Mouse (Mus musculus) kidney, embryonic 16.5 days (tissue): ENCODE data around the gene Wscd2. TPM values are rescaled to one million over a fixed set of nuclear protein-coding genes. Genes with fewer than 3 reads are reported as not detected.
A peak's percentile ranks its signal among the peaks of the same experiment; 100 is the strongest.

ENCODE experiments used
- ATAC-seq: fragments of 200-750 bp; cut with Nextera tagmentation; 2 replicates; pipeline ENCODE4 v1.8.0; 2017; ENCODE audit warnings: moderate TSS enrichment; ENCODE audit not compliant: low FRiP score, low TSS enrichment
- H3K27ac ChIP-seq: fragments of 300-500 bp; sonication (generic); 2 replicates; pipeline ENCODE4 v1.5.1; 2014; ENCODE audit warnings: low read length
- H3K27me3 ChIP-seq: fragments of 300-500 bp; sonication (generic); 2 replicates; pipeline ENCODE4 v1.6.1; 2014; ENCODE audit warnings: low read length, control low read depth, mixed read lengths; ENCODE audit not compliant: insufficient read depth
- H3K36me3 ChIP-seq: fragments of 300-500 bp; sonication (generic); 2 replicates; pipeline ENCODE4 v1.6.1; 2014; ENCODE audit warnings: low read length, control low read depth, mixed read lengths; ENCODE audit not compliant: insufficient read depth
- H3K4me1 ChIP-seq: fragments of 300-500 bp; sonication (generic); 2 replicates; pipeline ENCODE4 v1.6.1; 2014; ENCODE audit warnings: low read length, control low read depth, mixed read lengths; ENCODE audit not compliant: insufficient read depth
- H3K4me2 ChIP-seq: fragments of 300-500 bp; sonication (generic); replicated peaks from 2 replicates; pipeline ENCODE4 v1.6.1; 2014; ENCODE audit warnings: low read depth, low read length
- H3K4me3 ChIP-seq: fragments of 300-500 bp; sonication (generic); 2 replicates; pipeline ENCODE4 v1.5.1; 2014; ENCODE audit warnings: mild to moderate bottlenecking, low read length
- H3K9ac ChIP-seq: fragments of 300-500 bp; sonication (generic); replicated peaks from 2 replicates; pipeline ENCODE4 v1.6.1; 2014; ENCODE audit warnings: low read length
- H3K9me3 ChIP-seq: fragments of 300-500 bp; sonication (generic); 2 replicates; pipeline ENCODE4 v1.6.1; 2016; ENCODE audit warnings: low read length, control low read depth
- WGBS: fragments of 180-500 bp; shearing (Covaris S2); extraction: QIAGEN DNeasy Blood & Tissue Kit; methylation state at CpG from one replicate; pipeline ENCODE4 v1.1.7; 2014; 5-methylcytosine and 5-hydroxymethylcytosine counted together
- polyA plus RNA-seq: library from polyadenylated mRNA; unstranded; fragments of >200 nt; fragmentation: Nextera tagmentation; extraction: Ambion mirVana; gene quantifications from 2 replicates; pipeline ENCODE4 v1.2.1, GENCODE M21; 2015

The Wscd2 gene
- polyA plus RNA-seq, 1 experiment from 2014 or later: 3.0 TPM

DNA sequence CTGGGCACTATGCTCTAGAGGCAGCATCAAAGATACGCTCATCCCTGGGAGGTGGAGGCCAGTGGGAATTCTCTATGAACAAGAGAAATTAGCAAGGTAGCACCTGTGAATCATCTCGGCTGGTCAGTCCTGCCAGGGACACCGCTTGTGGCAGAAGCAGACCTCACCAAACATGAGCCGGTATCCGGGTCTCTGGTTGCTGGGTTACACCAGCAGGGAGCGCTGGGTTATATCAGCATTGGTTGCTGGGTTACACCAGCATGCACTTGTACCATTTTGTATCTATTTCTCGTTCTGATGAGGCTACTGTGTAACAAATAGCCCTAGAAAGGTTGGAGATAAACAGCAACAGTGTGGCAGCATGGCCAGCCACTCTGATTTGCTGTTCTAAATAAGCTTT is 17.8 kb upstream of the Wscd2 start:
- WGBS: 72% methylated on average over 7 of the region's 7 CpGs
- H3K9me3 ChIP-seq: no peaks in the 10 kb centered on the region
- no peak overlapping the region for H3K27ac ChIP-seq
- no peaks in the 10 kb centered on the region for H3K36me3 ChIP-seq
- no peak overlapping the region for H3K4me2 ChIP-seq
- H3K9ac ChIP-seq: no peak overlapping the region
- H3K27me3 ChIP-seq: no peaks in the 10 kb centered on the region
- peaks cover 22% of the 10 kb centered on the region for H3K4me1 ChIP-seq
- no peak for ATAC-seq
- no peak overlapping the region for H3K4me3 ChIP-seq

DNA sequence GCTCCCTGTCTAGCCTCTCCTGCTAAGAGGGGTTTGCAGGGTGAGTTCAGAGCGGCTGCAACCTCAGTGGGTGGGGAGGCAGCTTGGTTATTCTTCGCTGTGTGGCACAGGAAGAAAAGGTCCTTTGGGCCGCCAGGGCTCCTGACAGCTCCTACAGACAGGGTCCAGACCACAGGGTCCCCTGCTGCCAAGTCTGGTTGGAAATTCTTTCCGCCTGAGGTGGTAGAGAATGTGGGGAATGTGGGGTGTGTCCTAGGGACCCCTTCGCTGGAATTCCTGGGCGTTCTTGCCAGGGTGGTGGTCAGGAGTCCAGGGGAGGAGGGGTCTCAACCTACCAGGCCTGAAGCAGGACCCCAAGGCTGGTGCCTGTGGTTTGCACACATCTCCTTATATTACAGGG is 13.3 kb upstream of the Wscd2 start:
- ATAC-seq: 0 out of 2 replicates have a peak, but pooled peaks have one; percentile 51
- Histone ChIP-seq H3K9me3 (no peaks in the 10 kb centered on the region), H3K9ac (no peak overlapping the region), H3K4me1 (peaks cover 8% of the 10 kb centered on the region), H3K27ac (no peak overlapping the region), H3K27me3 (no peaks in the 10 kb centered on the region), H3K36me3 (no peaks in the 10 kb centered on the region), H3K4me2 (no peak overlapping the region), H3K4me3 (no peak overlapping the region)
- 25% methylated on average over 6 of the region's 6 CpGs for WGBS

DNA sequence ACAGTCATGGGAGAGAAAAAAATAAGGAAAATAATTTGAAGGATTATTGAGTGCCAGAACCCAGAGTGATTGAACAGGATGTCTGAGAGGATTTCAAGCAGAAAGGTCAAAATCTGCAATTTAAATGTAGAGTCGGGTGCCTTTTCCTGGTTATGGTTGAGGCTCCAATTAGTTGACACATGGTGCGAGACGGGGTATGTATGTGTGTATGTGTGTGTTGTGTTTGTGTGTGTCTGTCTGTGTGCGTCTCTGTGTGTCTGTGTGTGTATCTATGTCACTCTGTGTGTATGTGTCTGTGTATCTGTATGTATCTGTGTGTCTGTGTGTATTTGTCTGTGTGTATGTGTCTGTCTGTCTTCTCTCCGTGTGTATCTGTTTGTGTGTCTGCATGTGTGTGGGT is 11.1 kb upstream of the Wscd2 start:
- 71% methylated on average over 5 of the region's 5 CpGs for WGBS
- ATAC-seq: no peak
- no peak overlapping the region for H3K9ac ChIP-seq

DNA sequence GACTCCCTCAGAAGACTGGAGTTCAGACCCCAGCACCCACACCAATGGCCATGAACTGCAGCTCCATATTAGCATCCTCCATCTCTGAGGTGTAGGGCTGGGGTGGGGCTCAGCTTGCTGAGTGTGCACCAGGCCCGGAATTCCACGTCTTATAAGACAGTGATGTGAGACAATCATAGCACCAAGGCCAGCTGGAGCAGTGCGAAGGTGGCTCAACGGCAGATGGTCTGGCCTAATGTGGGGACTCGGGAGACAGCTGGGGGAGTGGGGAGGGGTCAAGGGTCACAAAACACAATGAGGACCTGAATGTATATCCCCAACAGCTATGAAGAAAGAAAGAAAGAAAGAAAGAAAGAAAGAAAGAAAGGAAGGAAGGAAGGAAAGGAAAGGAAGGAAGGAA is 9.7 kb upstream of the Wscd2 start:
- Histone ChIP-seq H3K4me1 (peaks cover 8% of the 10 kb centered on the region), H3K27ac (no peak overlapping the region), H3K27me3 (no peaks in the 10 kb centered on the region), H3K4me3 (no peak overlapping the region), H3K9me3 (no peaks in the 10 kb centered on the region), H3K36me3 (no peaks in the 10 kb centered on the region), H3K4me2 (no peak overlapping the region), H3K9ac (no peak overlapping the region)
- no peak for ATAC-seq
- WGBS: 51% methylated on average over 5 of the region's 5 CpGs

More for the DNA sequence above, 11.1 kb upstream of the Wscd2 start:
- Histone ChIP-seq H3K4me1 (peaks cover 8% of the 10 kb centered on the region), H3K9me3 (no peaks in the 10 kb centered on the region), H3K27me3 (no peaks in the 10 kb centered on the region), H3K36me3 (no peaks in the 10 kb centered on the region), H3K4me3 (no peak overlapping the region), H3K27ac (no peak overlapping the region), H3K4me2 (no peak overlapping the region)

DNA sequence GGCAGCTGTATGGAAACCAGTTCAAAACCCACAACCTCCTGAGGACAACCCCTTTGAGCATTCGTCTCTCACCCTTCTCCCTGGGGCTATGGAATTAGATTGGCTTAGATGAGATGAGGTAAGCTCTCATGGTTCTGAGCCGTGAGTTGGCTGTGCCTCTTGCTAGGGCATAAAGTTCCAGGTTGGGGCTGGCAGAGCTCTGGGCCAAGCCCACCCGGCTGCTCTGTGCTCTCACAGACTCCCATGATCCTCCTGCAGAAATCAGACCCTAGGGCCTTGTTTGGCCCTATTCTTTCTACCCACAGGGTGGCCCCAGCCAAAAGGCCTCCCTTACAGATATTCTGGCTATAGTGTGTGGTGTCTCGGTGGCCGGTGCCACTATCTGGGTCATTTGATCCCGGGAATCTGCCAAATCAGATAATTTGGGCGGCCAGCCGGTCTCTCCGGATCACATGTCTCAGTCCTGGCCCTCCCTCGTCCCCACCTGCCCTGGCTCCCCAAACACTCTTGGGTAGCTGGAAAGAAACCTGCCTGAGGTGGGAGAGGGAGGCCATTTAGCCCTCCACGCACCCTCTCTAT is 4.5 kb upstream of the Wscd2 start:
- Histone ChIP-seq H3K27ac (no peak overlapping the region), H3K4me3 (no peak overlapping the region), H3K4me1 (no peaks in the 10 kb centered on the region), H3K9ac (no peak overlapping the region), H3K9me3 (no peaks in the 10 kb centered on the region), H3K4me2 (no peak overlapping the region), H3K27me3 (no peaks in the 10 kb centered on the region), H3K36me3 (no peaks in the 10 kb centered on the region)
- no peak for ATAC-seq
- WGBS: 48% methylated on average over 11 of the region's 11 CpGs

DNA sequence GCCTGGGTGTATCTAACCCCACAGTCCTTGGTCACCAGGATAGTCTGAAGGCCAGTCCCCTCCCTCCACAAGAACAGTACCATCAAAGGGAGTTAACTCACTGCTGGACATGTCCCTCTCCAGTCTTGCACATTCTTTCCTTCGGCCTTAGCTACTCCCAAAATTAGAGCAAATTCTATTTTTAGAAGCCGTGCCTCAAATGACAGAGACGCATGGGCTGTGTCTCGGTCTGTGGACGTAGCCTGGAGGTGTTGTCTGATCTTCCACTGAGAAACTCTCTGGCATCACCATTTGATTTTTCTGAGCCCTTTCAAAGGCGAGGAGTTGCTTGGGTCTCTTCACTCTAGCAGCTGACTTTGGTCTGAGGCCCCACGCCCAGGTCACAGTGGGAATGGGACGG is 2.3 kb upstream of the Wscd2 start:
- 55% methylated on average over 8 of the region's 8 CpGs for WGBS
- Histone ChIP-seq H3K4me2 (no peak overlapping the region), H3K9me3 (no peaks in the 10 kb centered on the region), H3K4me3 (no peak overlapping the region), H3K9ac (no peak overlapping the region), H3K36me3 (no peaks in the 10 kb centered on the region), H3K4me1 (peaks cover 7% of the 10 kb centered on the region; the same call in 1 of the 2 replicates), H3K27ac (no peak overlapping the region), H3K27me3 (peaks cover 16% of the 10 kb centered on the region)
- no peak for ATAC-seq

DNA sequence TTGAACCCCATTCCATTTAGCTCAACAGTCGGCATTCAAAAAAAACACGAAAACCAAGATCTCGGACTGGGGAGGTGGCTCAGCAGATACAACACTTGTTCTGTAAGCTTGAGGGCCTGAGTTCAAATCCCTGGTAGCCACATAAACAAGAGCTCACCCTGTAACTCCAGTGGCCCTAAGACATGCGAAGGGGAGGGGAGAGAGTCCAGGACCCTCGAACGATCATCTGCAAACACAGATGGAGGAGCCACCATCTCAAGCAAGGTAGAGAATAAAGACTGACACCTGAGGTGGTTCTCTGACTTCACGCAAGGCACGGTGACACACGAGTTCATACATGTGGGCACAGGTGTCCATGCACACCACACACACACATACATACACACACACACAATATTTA is 516 bp upstream of the Wscd2 start:
- WGBS: 88% methylated on average over 9 of the region's 9 CpGs
- peaks cover 16% of the 10 kb centered on the region for H3K27me3 ChIP-seq
- ATAC-seq: no peak
- H3K9ac ChIP-seq: no peak overlapping the region
- H3K4me2 ChIP-seq: no peak overlapping the region
- no peaks in the 10 kb centered on the region for H3K9me3 ChIP-seq
- no peak overlapping the region for H3K27ac ChIP-seq
- H3K4me3 ChIP-seq: no peak overlapping the region
- H3K36me3 ChIP-seq: no peaks in the 10 kb centered on the region
- H3K4me1 ChIP-seq: peaks cover 7% of the 10 kb centered on the region; the same call in 1 of the 2 replicates

DNA sequence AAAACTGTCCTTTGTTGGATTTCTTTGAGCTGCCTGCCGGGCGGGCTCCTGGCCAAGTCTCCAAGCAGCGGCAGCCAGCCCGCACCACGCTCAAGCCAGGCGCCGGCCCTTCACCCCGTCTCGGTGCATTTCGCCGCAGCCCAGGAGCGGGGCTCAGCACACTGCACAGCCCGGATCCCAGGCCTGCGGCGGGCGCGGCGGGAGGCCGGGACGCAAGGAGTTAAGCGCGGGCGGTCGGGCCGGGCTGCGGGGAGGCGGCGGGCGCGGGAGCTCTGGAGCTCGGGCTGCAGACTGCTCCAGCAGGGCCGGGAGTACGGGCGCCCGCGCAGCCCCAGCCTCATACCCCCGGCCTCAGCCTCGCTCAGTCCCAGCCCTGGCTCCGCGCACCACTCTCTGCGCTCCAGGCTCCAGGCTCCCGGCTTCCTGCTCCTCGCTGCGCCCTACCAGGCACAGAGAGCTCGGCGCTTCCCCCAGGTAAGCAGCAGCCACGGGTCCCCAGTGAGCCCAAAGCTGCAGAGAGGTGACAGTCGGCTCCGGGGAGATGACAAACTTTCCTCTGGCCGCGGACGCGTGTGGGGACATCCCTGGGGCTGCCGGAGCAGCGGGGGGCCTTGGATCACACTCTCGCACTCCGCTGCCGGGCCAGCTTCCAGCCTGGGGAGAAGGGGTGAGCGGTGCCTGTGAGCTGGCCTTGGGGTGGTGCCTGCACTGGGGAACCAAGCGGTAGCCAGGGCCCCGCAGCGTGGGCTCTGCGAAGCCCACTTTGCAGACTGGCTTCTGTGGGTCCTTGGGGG is 531 bp downstream of the Wscd2 start:
- no peaks in the 10 kb centered on the region for H3K9me3 ChIP-seq
- peak; percentile 80 for ATAC-seq
- peak overlapping the region; percentile 55 for H3K4me3 ChIP-seq
- H3K4me1 ChIP-seq: peaks cover 7% of the 10 kb centered on the region; the same call in 1 of the 2 replicates
- no peaks in the 10 kb centered on the region for H3K36me3 ChIP-seq
- peaks cover 16% of the 10 kb centered on the region for H3K27me3 ChIP-seq
- H3K9ac ChIP-seq: peak overlapping the region; percentile 71
- H3K4me2 ChIP-seq: peak overlapping the region; percentile 84
- 2% methylated on average over 48 of the region's 63 CpGs for WGBS
- no peak overlapping the region for H3K27ac ChIP-seq

DNA sequence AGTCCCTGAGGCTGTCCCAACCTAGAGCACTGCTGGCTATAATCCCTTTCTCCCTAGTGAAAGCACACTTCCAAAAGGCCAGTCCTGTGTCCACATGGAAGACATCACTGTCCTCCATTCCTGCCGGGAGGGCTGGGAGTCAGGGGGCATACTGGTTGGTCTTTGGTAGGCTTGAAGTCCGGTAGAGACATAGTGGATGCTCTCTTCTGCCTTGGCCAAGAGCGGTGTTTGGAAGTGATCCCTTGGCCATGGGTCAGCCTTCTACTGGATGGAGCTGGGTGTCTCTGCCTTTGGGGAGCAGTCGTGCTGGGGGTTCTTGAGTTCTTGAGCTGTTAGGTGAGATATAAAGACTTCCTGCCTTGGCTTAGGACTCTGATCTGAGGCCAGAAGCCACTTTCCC is 1.4 kb downstream of the Wscd2 start:
- Histone ChIP-seq H3K4me2 (peak overlapping the region; percentile 84), H3K9ac (peak overlapping the region; percentile 71; the same call in 1 of the 2 replicates), H3K9me3 (no peaks in the 10 kb centered on the region), H3K27ac (no peak overlapping the region), H3K27me3 (peaks cover 16% of the 10 kb centered on the region), H3K4me3 (peak overlapping the region; percentile 55; the same call in 1 of the 2 replicates), H3K36me3 (no peaks in the 10 kb centered on the region), H3K4me1 (peaks cover 7% of the 10 kb centered on the region; the same call in 1 of the 2 replicates)
- WGBS: 62% methylated on average over 4 of the region's 4 CpGs
- no peak for ATAC-seq

DNA sequence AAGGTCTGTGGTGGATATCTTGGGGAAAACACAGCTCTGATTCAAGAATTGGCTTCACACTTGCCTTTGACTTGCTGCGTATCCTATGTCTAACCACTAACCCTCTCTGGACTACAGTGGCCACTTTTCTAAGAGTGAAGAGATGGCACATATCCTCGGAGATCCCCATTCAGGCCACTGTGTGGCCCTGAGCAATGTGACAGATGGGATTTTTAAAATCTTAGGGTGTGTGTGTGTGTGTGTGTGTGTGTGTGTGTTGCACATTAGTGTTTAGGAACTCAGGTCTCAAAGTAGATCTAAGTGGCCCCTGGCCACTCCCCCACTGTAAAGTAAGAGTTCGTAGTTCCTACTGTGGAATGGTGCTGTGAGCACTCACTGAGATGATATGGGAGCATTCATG is 1.9 kb downstream of the Wscd2 start:
- Histone ChIP-seq H3K4me3 (no peak overlapping the region), H3K27ac (no peak overlapping the region), H3K4me2 (no peak overlapping the region), H3K36me3 (no peaks in the 10 kb centered on the region), H3K9ac (no peak overlapping the region), H3K27me3 (peaks cover 16% of the 10 kb centered on the region), H3K9me3 (no peaks in the 10 kb centered on the region), H3K4me1 (peaks cover 7% of the 10 kb centered on the region; the same call in 1 of the 2 replicates)
- ATAC-seq: no peak
- 77% methylated on average over 3 of the region's 3 CpGs for WGBS
